Mouse (Mus musculus): ENCODE data around the gene Pbx1. TPM values are rescaled to one million over a fixed set of nuclear protein-coding genes. Genes with fewer than 3 reads are reported as not detected.

The Pbx1 gene
- total RNA-seq, 1 experiment = 10.0 TPM

- Histone ChIP-seq H3K36me3 (ENCODE audit: control insufficient read depth, insufficient read depth, low read length, poor library complexity, severe bottlenecking) (no peaks in the 10 kb centered on the region), H3K4me3 (ENCODE audit: insufficient read depth in 1 of 2, low read depth in 1 of 2, low read length in 2 of 2, poor library complexity in 1 of 2, severe bottlenecking in 1 of 2) (no peak overlapping the region; a peak in 1 of 4 replicates), H3K9ac (ENCODE audit: insufficient read depth, low read depth, low read length, poor library complexity, severe bottlenecking) (no peak overlapping the region), H3K9me3 (ENCODE audit: control insufficient read depth, insufficient read depth, low read depth, low read length) (no peaks in the 10 kb centered on the region), H3K4me1 (ENCODE audit: control insufficient read depth in 2 of 2, insufficient read depth in 2 of 2, low read length in 2 of 2, poor library complexity in 1 of 2) (peaks cover 1 to 12% of the 10 kb centered on the region in 2 experiments; a peak in 1 of 4 replicates), H3K27ac (ENCODE audit: insufficient read depth, low read depth, low read length, poor library complexity, severe bottlenecking) (no peak overlapping the region)
- no peak for DNase-seq (ENCODE audit: low read depth, low spot score)
- no peak for TF ChIP-seq ZNF384 (IDR thresholded peaks at IDR 0.05; ENCODE audit: low read depth, low read length)
- no peak for TF ChIP-seq CHD2 (IDR thresholded peaks at IDR 0.05; ENCODE audit: low read depth, low read length)
- in situ Hi-C loops (cut with MboI; ENCODE audit: low sequenced_read_pairs in 2 of 2, unreplicated experiment in 2 of 2) = no loop called here
Observed at GRCm38 (mm10) chr1:168416729-168417437, 15.2 kb downstream of the Pbx1 start.

- DNase-seq (ENCODE audit: low read depth, low spot score) = no peak
- no peaks in the 10 kb centered on the region for H3K9me3 ChIP-seq (ENCODE audit: control insufficient read depth, insufficient read depth, low read depth, low read length)
- H3K36me3 ChIP-seq (ENCODE audit: control insufficient read depth, insufficient read depth, low read length, poor library complexity, severe bottlenecking) = no peaks in the 10 kb centered on the region; the same call in 1 of the 2 replicates
- H3K9ac ChIP-seq (ENCODE audit: insufficient read depth, low read depth, low read length, poor library complexity, severe bottlenecking) = no peak overlapping the region
- H3K4me1 ChIP-seq (ENCODE audit: control insufficient read depth in 2 of 2, insufficient read depth in 2 of 2, low read length in 2 of 2, poor library complexity in 1 of 2) = peaks cover 1 to 2% of the 10 kb centered on the region in 2 experiments; a peak in 1 of 4 replicates
- in situ Hi-C loops (cut with MboI; ENCODE audit: low sequenced_read_pairs in 2 of 2, unreplicated experiment in 2 of 2) = no loop called here
- H3K27ac ChIP-seq (ENCODE audit: insufficient read depth, low read depth, low read length, poor library complexity, severe bottlenecking) = no peak overlapping the region
- TF ChIP-seq ZNF384 (IDR thresholded peaks at IDR 0.05; ENCODE audit: low read depth, low read length) (no peak), ZC3H11A (IDR thresholded peaks at IDR 0.05; ENCODE audit: borderline replicate concordance, low read depth, low read length) (no peak), MAFK (IDR thresholded peaks at IDR 0.05; ENCODE audit: insufficient read depth, low read depth, low read length) (no peak), HCFC1 (IDR thresholded peaks at IDR 0.05; ENCODE audit: borderline replicate concordance, insufficient read depth, low read length) (no peak), CHD2 (IDR thresholded peaks at IDR 0.05; ENCODE audit: low read depth, low read length) (no peak)
- H3K4me3 ChIP-seq (ENCODE audit: insufficient read depth in 1 of 2, low read depth in 1 of 2, low read length in 2 of 2, poor library complexity in 1 of 2, severe bottlenecking in 1 of 2) = no peak overlapping the region
Observed at GRCm38 (mm10) chr1:168410611-168411010, 21.5 kb downstream of the Pbx1 start.

- H3K4me3 ChIP-seq (ENCODE audit: insufficient read depth in 1 of 2, low read depth in 1 of 2, low read length in 2 of 2, poor library complexity in 1 of 2, severe bottlenecking in 1 of 2) = no peak overlapping the region
- H3K36me3 ChIP-seq (ENCODE audit: control insufficient read depth, insufficient read depth, low read length, poor library complexity, severe bottlenecking) = no peaks in the 10 kb centered on the region; the same call in 1 of the 2 replicates
- DNase-seq (ENCODE audit: low read depth, low spot score) = no peak
- in situ Hi-C loops (cut with MboI; ENCODE audit: low sequenced_read_pairs in 2 of 2, unreplicated experiment in 2 of 2) = no loop called here
- no peak overlapping the region for H3K9ac ChIP-seq (ENCODE audit: insufficient read depth, low read depth, low read length, poor library complexity, severe bottlenecking)
- H3K27ac ChIP-seq (ENCODE audit: insufficient read depth, low read depth, low read length, poor library complexity, severe bottlenecking) = 0 out of 2 replicates have a peak overlapping the region, but pooled peaks have one; percentile 12
- peaks cover under 1 to 6% of the 10 kb centered on the region in 2 experiments; a peak in 1 of 4 replicates for H3K4me1 ChIP-seq (ENCODE audit: control insufficient read depth in 2 of 2, insufficient read depth in 2 of 2, low read length in 2 of 2, poor library complexity in 1 of 2)
- no peak for TF ChIP-seq HCFC1 (IDR thresholded peaks at IDR 0.05; ENCODE audit: borderline replicate concordance, insufficient read depth, low read length)
- TF ChIP-seq ZNF384 (IDR thresholded peaks at IDR 0.05; ENCODE audit: low read depth, low read length) = no peak
- TF ChIP-seq MAFK (IDR thresholded peaks at IDR 0.05; ENCODE audit: insufficient read depth, low read depth, low read length) = no peak
- TF ChIP-seq CHD2 (IDR thresholded peaks at IDR 0.05; ENCODE audit: low read depth, low read length) = no peak
- TF ChIP-seq ZC3H11A (IDR thresholded peaks at IDR 0.05; ENCODE audit: borderline replicate concordance, low read depth, low read length) = no peak
- no peaks in the 10 kb centered on the region for H3K9me3 ChIP-seq (ENCODE audit: control insufficient read depth, insufficient read depth, low read depth, low read length)
Observed at GRCm38 (mm10) chr1:168410054-168410453, 22.0 kb downstream of the Pbx1 start.

GRCm38 (mm10) chr1:168408757-168409156, 23.3 kb downstream of the Pbx1 start:
- no peak for DNase-seq (ENCODE audit: low read depth, low spot score)
- Histone ChIP-seq H3K9ac (ENCODE audit: insufficient read depth, low read depth, low read length, poor library complexity, severe bottlenecking) (no peak overlapping the region), H3K4me1 (ENCODE audit: control insufficient read depth in 2 of 2, insufficient read depth in 2 of 2, low read length in 2 of 2, poor library complexity in 1 of 2) (peaks cover 0 to 8% of the 10 kb centered on the region in 2 experiments; a peak in 1 of 4 replicates), H3K36me3 (ENCODE audit: control insufficient read depth, insufficient read depth, low read length, poor library complexity, severe bottlenecking) (no peaks in the 10 kb centered on the region; the same call in 1 of the 2 replicates), H3K4me3 (ENCODE audit: insufficient read depth in 1 of 2, low read depth in 1 of 2, low read length in 2 of 2, poor library complexity in 1 of 2, severe bottlenecking in 1 of 2) (no peak overlapping the region), H3K9me3 (ENCODE audit: control insufficient read depth, insufficient read depth, low read depth, low read length) (no peaks in the 10 kb centered on the region), H3K27ac (ENCODE audit: insufficient read depth, low read depth, low read length, poor library complexity, severe bottlenecking) (no peak overlapping the region)
- in situ Hi-C loops (cut with MboI; ENCODE audit: low sequenced_read_pairs in 2 of 2, unreplicated experiment in 2 of 2) = no loop called here
- TF ChIP-seq CHD2 (IDR thresholded peaks at IDR 0.05; ENCODE audit: low read depth, low read length) = no peak
- TF ChIP-seq ZC3H11A (IDR thresholded peaks at IDR 0.05; ENCODE audit: borderline replicate concordance, low read depth, low read length) = no peak
- TF ChIP-seq ZNF384 (IDR thresholded peaks at IDR 0.05; ENCODE audit: low read depth, low read length) = no peak
- no peak for TF ChIP-seq HCFC1 (IDR thresholded peaks at IDR 0.05; ENCODE audit: borderline replicate concordance, insufficient read depth, low read length)
- TF ChIP-seq MAFK (IDR thresholded peaks at IDR 0.05; ENCODE audit: insufficient read depth, low read depth, low read length) = no peak

All from ES-E14 (cell line).